Mouse (Mus musculus) ovary, adult 18-20 months (tissue): Measurements from ENCODE around the gene Ncapd2.

ENCODE experiments used
- DNase-seq: peaks from one replicate; pipeline ENCODE4 v3.0.0; 2022; ENCODE audit warnings: low spot score, mixed read lengths

The Ncapd2 gene

GRCm38 (mm10) chr6:125213715-125214114 is 22.2 kb upstream of the Ncapd2 start:
- no peak for DNase-seq

- DNase-seq = no peak
Observed at GRCm38 (mm10) chr6:125213129-125213528, 21.6 kb upstream of the Ncapd2 start.

GRCm38 (mm10) chr6:125212621-125213020 is 21.1 kb upstream of the Ncapd2 start:
- no peak for DNase-seq

- DNase-seq = no peak
Observed at GRCm38 (mm10) chr6:125210436-125210835, 18.9 kb upstream of the Ncapd2 start.

- no peak for DNase-seq
Observed at GRCm38 (mm10) chr6:125197166-125197565, 5.7 kb upstream of the Ncapd2 start.

DNA sequence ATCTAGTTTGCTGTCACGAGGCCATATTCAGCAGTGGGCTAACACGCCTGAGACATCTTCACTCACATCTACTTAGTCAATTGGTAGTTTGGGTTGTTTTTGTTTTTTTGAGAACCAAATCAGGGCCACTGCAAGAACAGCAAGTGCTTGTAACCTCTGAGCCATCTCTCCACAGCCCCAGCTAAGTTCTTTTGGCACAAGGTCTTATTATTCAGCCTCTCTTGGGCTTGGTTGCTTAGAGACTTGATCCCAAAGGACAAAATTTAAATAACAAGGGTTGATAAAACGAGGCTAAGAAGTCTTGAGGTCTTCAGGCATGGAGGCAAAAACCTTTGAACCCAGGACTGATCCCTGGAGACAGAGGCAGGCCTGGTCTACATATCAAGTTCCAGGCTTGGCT is 4.8 kb upstream of the Ncapd2 start:
- no peak for DNase-seq

DNA sequence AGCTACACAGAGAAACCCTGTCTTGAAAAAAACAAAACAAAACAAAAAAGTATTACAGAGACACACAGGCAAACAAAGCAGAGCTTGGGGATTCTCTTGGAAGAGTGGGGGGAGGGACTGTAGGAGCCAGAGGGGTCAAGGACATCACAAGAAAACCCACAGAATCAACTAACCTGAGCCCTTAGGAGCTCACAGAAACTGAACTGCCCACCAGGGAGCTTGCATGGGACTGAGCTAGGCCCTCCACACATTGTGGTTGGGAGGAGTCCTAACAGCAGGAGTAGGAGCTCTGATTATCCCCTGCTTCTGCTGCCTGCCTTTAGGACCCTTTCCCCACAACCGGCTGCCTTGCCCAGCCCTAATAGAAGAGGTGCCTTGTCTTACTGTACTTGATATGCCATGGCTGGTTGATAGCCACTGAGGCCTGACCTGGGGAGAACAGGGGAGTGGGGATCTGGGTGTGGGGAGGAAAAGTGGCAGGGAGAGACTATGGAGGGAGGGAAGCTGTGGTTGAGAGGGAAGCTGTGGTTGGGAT is 4.1 kb upstream of the Ncapd2 start:
- DNase-seq = no peak

GRCm38 (mm10) chr6:125193390-125193789 is 1.9 kb upstream of the Ncapd2 start:
- DNase-seq = no peak

DNA sequence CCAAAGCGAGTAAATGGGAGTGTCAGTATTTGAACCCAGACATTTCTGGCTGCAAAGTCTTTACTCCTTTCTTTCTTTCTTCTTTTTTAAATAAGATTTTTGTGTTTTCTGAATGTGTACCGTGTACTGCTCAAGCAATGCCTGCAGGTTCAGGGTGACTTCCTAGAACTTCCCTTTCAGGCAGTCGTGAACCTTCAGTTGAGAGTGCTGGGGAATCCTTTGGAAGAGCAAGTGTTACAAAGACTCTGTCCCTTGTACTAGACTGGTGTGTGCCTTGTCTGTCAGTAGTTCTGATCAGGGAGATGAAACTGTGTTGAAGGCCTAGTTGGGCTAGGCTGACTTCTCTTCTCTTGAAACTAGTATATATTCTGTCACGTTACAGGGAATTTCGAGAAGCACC is 1.3 kb upstream of the Ncapd2 start:
- DNase-seq = no peak

DNA sequence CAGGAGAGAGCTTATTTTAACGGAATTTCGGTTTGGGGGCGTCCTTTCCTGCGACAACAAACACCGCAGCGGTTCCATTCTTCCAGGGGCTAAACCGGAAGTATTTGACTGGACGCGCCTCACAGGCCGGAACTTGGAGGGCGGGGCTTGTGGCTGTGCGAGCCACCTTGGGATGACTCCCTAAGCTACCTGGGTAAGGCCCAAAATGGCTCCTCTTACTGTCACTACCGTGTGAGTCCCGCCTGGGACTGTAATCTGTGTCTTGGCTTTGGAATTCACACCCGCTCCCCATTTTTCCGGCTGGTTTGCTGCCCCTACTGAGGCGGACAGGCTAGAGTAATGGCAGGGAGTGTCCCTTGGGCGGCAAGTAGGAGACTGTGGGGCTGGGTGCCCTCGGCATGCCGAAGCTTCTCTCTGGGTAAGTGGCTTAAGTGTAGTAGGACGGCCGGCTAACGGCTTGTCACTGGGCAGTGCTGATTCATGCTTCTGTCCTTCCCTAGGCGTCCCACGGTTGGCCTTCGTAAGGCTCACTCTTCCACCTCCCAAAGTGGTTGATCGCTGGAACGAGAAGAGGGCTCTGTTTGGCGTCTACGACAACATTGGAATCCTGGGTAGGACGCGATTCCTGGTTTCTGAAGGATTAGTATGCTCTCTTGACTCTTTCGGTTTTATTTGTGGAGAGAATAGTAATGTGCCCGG is 664 bp upstream of the Ncapd2 start:
- DNase-seq = peak; percentile 87

DNA sequence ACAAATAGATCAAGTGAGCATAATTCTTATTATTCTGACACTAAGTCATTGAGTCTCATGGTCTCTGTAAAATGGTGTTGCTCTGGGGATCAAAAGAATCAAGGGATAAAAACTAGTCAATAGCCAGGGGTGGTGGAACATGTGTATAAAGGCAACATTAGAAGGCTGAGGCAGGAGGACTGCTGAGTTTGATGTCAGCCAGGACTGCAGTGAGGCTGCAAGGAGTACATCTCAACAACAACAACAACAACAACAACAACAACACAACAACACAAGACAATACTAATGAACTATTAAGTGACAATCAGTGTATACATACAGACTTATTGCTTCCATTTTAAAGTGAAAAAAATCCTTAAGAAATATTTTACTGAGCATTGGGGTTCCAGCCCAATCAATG is 685 bp downstream of the Ncapd2 start:
- DNase-seq = no peak

GRCm38 (mm10) chr6:125186203-125186602 is 5.3 kb downstream of the Ncapd2 start:
- no peak for DNase-seq

- DNase-seq = no peak
Observed at GRCm38 (mm10) chr6:125182133-125182532, 9.4 kb downstream of the Ncapd2 start.

- DNase-seq = no peak
Observed at GRCm38 (mm10) chr6:125179601-125180000, 11.9 kb downstream of the Ncapd2 start.

- DNase-seq = no peak
Observed at GRCm38 (mm10) chr6:125175469-125175868, 16.0 kb downstream of the Ncapd2 start.

DNA sequence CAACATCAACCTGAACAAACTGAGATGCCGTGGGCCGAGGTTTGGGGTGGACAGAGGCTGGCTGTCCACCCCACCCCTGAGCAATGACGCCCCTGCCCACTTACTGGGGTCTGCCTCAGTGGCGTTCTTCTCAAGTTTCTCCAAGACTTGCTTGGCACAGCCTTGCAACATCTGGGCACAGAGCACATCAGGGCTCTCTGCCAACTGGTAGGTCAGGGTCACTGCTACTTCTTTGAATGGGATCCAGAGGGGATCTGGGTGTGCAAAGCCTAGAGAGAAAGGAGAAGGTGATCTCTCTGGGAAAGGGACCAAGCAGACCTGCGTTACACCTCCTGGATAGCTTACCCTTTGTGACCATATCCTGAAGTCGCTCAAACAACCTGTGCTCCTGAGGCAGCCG is 18.2 kb downstream of the Ncapd2 start:
- DNase-seq = no peak

GRCm38 (mm10) chr6:125172474-125172873 is 19.0 kb downstream of the Ncapd2 start:
- DNase-seq = no peak

- DNase-seq = no peak
Observed at GRCm38 (mm10) chr6:125170194-125170593, 21.3 kb downstream of the Ncapd2 start.

DNA sequence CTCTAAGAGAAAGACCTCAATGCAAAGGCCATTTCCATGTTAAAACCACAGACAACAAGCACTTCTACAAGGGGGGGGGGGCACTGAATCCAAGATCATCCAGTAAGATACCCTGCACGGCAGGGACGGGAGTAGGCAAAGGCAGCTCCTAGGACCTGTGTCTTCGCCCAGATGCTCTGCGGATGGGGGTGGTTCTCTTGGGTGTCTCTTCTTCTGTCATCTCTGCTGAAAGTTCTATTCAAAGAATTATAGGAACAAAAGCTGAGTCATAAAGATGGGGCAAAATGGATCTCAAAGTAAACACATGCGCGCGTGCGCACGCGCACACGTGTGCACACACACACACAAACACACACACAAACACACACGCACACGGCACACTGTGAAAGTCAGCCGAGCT is 23.4 kb downstream of the Ncapd2 start:
- no peak for DNase-seq

GRCm38 (mm10) chr6:125166861-125167650 is 24.4 kb downstream of the Ncapd2 start:
- no peak for DNase-seq

DNA sequence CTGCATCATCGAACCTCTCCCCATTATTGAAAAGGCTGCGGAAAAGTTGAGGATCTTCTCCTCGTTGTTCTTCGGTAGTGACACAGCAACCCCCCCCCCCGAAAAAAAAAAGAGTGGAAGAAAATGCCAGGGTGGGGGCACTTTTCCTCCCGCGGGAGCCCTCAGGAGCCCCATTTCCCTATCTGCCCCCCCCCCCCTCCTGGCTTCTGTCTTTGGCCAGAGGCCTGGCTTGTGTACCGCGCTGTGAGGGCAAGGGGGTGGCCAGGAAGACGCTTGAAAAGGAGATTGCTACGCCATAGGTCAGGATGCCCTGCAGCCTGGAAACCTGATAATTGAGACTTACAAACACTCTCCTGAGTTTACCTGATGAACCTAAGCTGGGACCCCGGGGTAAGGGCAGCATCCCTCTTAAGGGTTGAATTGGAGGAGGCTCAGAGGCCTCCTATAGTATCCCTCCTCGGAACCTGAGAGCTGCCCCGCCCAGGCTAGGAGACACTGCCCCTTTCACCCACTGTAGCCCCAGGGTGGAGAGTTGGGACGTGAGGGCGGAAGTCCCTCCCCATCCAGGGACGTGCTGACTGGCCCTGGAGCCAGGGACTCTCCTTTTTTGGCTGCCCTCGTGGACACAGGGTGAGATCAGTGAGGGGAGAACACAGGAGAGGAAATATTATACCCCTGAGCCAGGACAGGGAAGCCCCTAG is 25.3 kb downstream of the Ncapd2 start, which contains the start of gene Gapdh:
TSS of gene Gapdh (minus strand) at position 417 of the 701 bp plus-strand sequence.
- DNase-seq = peak; percentile 84

DNA sequence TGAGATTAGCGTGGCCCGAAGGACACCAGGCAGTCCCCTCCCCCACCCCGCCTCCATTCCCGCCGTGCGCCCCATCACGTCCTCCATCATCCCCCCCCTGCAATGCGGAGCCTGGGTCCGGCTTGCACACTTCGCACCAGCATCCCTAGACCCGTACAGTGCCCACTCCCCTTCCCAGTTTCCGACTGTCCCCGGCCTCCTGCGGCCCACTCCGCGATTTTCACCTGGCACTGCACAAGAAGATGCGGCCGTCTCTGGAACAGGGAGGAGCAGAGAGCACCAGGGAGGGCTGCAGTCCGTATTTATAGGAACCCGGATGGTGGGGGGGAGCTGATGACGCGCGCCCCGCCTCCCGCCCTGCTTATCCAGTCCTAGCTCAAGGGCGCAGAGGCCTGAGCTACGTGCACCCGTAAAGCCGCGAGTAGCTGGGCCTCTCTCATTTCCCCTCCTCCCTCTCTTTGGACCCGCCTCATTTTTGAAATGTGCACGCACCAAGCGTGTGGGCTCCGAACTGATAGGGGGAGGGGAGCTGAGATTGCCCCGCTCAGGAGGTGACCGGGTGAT is 26.1 kb downstream of the Ncapd2 start:
- DNase-seq = peak; percentile 96
